Mouse (Mus musculus) forebrain, embryonic 13.5 days (tissue): ENCODE measurements at regions not wholly inside any gene's neighbourhood (a gene's known extent, or its start where the extent isn't known, plus 50 kb on each side); places are given as distances from the start of the nearest gene placed in this dataset.

Experiments used
- ATAC-seq: fragments of 200-750 bp; cut with Nextera tagmentation; 2 replicates; pipeline ENCODE4 v1.8.0; 2017
- H3K27ac ChIP-seq: fragments of 300-500 bp; sonication (generic); 2 replicates; pipeline ENCODE4 v1.5.1; 2015; ENCODE audit warnings: inconsistent platforms, mild to moderate bottlenecking, moderate library complexity
- H3K27me3 ChIP-seq: fragments of 300-500 bp; sonication (generic); 2 replicates; pipeline ENCODE4 v1.6.1; 2015; ENCODE audit warnings: mild to moderate bottlenecking, inconsistent platforms
- H3K36me3 ChIP-seq: fragments of 300-500 bp; sonication (generic); 2 replicates; pipeline ENCODE4 v1.6.1; 2015; ENCODE audit warnings: mild to moderate bottlenecking, inconsistent platforms; ENCODE audit not compliant: poor library complexity, severe bottlenecking
- H3K4me1 ChIP-seq: fragments of 300-500 bp; sonication (generic); 2 replicates; pipeline ENCODE4 v1.6.1; 2015; ENCODE audit warnings: inconsistent platforms
- H3K4me2 ChIP-seq: fragments of 300-500 bp; sonication (generic); 2 replicates; pipeline ENCODE4 v1.6.1; 2015; ENCODE audit warnings: inconsistent platforms, mild to moderate bottlenecking, moderate library complexity
- H3K4me3 ChIP-seq: fragments of 300-500 bp; sonication (generic); 2 replicates; pipeline ENCODE4 v1.5.1; 2015; ENCODE audit warnings: mild to moderate bottlenecking, inconsistent platforms
- H3K9ac ChIP-seq: fragments of 300-500 bp; sonication (generic); 2 replicates; pipeline ENCODE4 v1.6.1; 2015; ENCODE audit warnings: mild to moderate bottlenecking, inconsistent platforms
- H3K9me3 ChIP-seq: fragments of 300-500 bp; sonication (generic); replicated peaks from 2 replicates; pipeline ENCODE4 v1.6.1; 2016; ENCODE audit warnings: inconsistent platforms
- WGBS: fragments of 180-500 bp; shearing (Covaris S2); methylation state at CpG from one replicate; pipeline ENCODE4 v1.1.7; 2015; 5-methylcytosine and 5-hydroxymethylcytosine counted together

GRCm38 (mm10) chr1:120667776-120668175, 65.6 kb downstream of the En1 start:
- whole genome bisulfite sequencing = 87% methylated on average over 1 of the region's 1 CpGs
- Histone ChIP-seq H3K36me3 (no peaks in the 10 kb centered on the region), H3K27ac (no peak overlapping the region)

GRCm38 (mm10) chr1:120683532-120684245, 81.5 kb downstream of the En1 start:
- H3K36me3 ChIP-seq = no peaks in the 10 kb centered on the region
- H3K4me1 ChIP-seq = no peaks in the 10 kb centered on the region
- H3K27me3 ChIP-seq = no peaks in the 10 kb centered on the region
- H3K9me3 ChIP-seq = no peaks in the 10 kb centered on the region
- no peak overlapping the region for H3K27ac ChIP-seq
- H3K4me3 ChIP-seq = no peak overlapping the region
- 72% methylated on average over 9 of the region's 12 CpGs for WGBS
- no peak overlapping the region for H3K9ac ChIP-seq
- ATAC-seq = no peak
- no peak overlapping the region for H3K4me2 ChIP-seq

More at GRCm38 (mm10) chr1:120667776-120668175, 65.6 kb downstream of the En1 start:
- Histone ChIP-seq H3K4me1 (no peaks in the 10 kb centered on the region), H3K9me3 (no peaks in the 10 kb centered on the region), H3K9ac (no peak overlapping the region), H3K27me3 (no peaks in the 10 kb centered on the region), H3K4me2 (no peak overlapping the region), H3K4me3 (no peak overlapping the region)
- no peak for ATAC-seq

- Histone ChIP-seq H3K36me3 (no peaks in the 10 kb centered on the region), H3K9ac (no peak overlapping the region), H3K4me2 (no peak overlapping the region), H3K27ac (no peak overlapping the region), H3K9me3 (no peaks in the 10 kb centered on the region), H3K27me3 (no peaks in the 10 kb centered on the region), H3K4me1 (no peaks in the 10 kb centered on the region), H3K4me3 (no peak overlapping the region)
- 40% methylated on average over 6 of the region's 6 CpGs for WGBS
- ATAC-seq = no peak
Measured at GRCm38 (mm10) chr1:120685650-120686244, 83.5 kb downstream of the En1 start.

- H3K9me3 ChIP-seq = no peaks in the 10 kb centered on the region
- WGBS = 92% methylated on average over 2 of the region's 2 CpGs
- no peak overlapping the region for H3K27ac ChIP-seq
- no peak for ATAC-seq
- H3K27me3 ChIP-seq = no peaks in the 10 kb centered on the region
- no peak overlapping the region for H3K9ac ChIP-seq
- no peaks in the 10 kb centered on the region for H3K36me3 ChIP-seq
- H3K4me3 ChIP-seq = no peak overlapping the region
- no peak overlapping the region for H3K4me2 ChIP-seq
- no peaks in the 10 kb centered on the region for H3K4me1 ChIP-seq
Measured at GRCm38 (mm10) chr1:120691571-120691970, 89.4 kb downstream of the En1 start.

GRCm38 (mm10) chr1:120698189-120698588, 96.0 kb downstream of the En1 start:
- no peaks in the 10 kb centered on the region for H3K4me1 ChIP-seq
- H3K4me3 ChIP-seq = no peak overlapping the region
- WGBS = 74% methylated on average over 4 of the region's 4 CpGs
- no peaks in the 10 kb centered on the region for H3K27me3 ChIP-seq
- ATAC-seq = no peak
- H3K27ac ChIP-seq = no peak overlapping the region
- no peak overlapping the region for H3K9ac ChIP-seq
- H3K9me3 ChIP-seq = no peaks in the 10 kb centered on the region; the same call in 1 of the 2 replicates
- H3K36me3 ChIP-seq = no peaks in the 10 kb centered on the region
- no peak overlapping the region for H3K4me2 ChIP-seq

GRCm38 (mm10) chr1:120704201-120704600, 102.0 kb downstream of the En1 start:
- ATAC-seq = no peak
- 53% methylated on average over 5 of the region's 5 CpGs for WGBS
- H3K27me3 ChIP-seq = no peaks in the 10 kb centered on the region

GRCm38 (mm10) chr1:120706011-120706410, 103.8 kb downstream of the En1 start:
- WGBS = 66% methylated on average over 1 of the region's 1 CpGs
- H3K27ac ChIP-seq = no peak overlapping the region
- no peak overlapping the region for H3K9ac ChIP-seq
- H3K4me2 ChIP-seq = no peak overlapping the region
- no peak for ATAC-seq
- H3K4me1 ChIP-seq = no peaks in the 10 kb centered on the region
- no peaks in the 10 kb centered on the region for H3K9me3 ChIP-seq
- H3K36me3 ChIP-seq = no peaks in the 10 kb centered on the region
- H3K27me3 ChIP-seq = no peaks in the 10 kb centered on the region
- no peak overlapping the region for H3K4me3 ChIP-seq

More at GRCm38 (mm10) chr1:120704201-120704600, 102.0 kb downstream of the En1 start:
- Histone ChIP-seq H3K36me3 (no peaks in the 10 kb centered on the region), H3K4me1 (no peaks in the 10 kb centered on the region), H3K4me2 (no peak overlapping the region), H3K9me3 (no peaks in the 10 kb centered on the region), H3K9ac (no peak overlapping the region), H3K4me3 (no peak overlapping the region), H3K27ac (no peak overlapping the region)

GRCm38 (mm10) chr1:120708511-120708910, 106.3 kb downstream of the En1 start:
- Histone ChIP-seq H3K9ac (no peak overlapping the region), H3K27me3 (no peaks in the 10 kb centered on the region), H3K4me3 (no peak overlapping the region), H3K36me3 (no peaks in the 10 kb centered on the region), H3K4me1 (no peaks in the 10 kb centered on the region), H3K4me2 (no peak overlapping the region), H3K9me3 (no peaks in the 10 kb centered on the region), H3K27ac (no peak overlapping the region)
- ATAC-seq = no peak
- WGBS = 73% methylated on average over 5 of the region's 5 CpGs

GRCm38 (mm10) chr1:120715105-120715877, 113.1 kb downstream of the En1 start:
- ATAC-seq = no peak
- no peaks in the 10 kb centered on the region for H3K27me3 ChIP-seq
- H3K4me1 ChIP-seq = no peaks in the 10 kb centered on the region
- H3K27ac ChIP-seq = no peak overlapping the region
- H3K4me2 ChIP-seq = no peak overlapping the region
- H3K9ac ChIP-seq = no peak overlapping the region
- no peak overlapping the region for H3K4me3 ChIP-seq
- H3K36me3 ChIP-seq = no peaks in the 10 kb centered on the region
- no peaks in the 10 kb centered on the region for H3K9me3 ChIP-seq
- WGBS = 81% methylated on average over 9 of the region's 9 CpGs

GRCm38 (mm10) chr1:120726777-120727176, 124.6 kb downstream of the En1 start:
- 87% methylated on average over 7 of the region's 7 CpGs for WGBS
- ATAC-seq = no peak
- no peak overlapping the region for H3K9ac ChIP-seq
- H3K4me2 ChIP-seq = no peak overlapping the region
- H3K27ac ChIP-seq = no peak overlapping the region
- H3K27me3 ChIP-seq = no peaks in the 10 kb centered on the region
- H3K9me3 ChIP-seq = no peaks in the 10 kb centered on the region
- H3K4me3 ChIP-seq = no peak overlapping the region
- no peaks in the 10 kb centered on the region for H3K4me1 ChIP-seq
- H3K36me3 ChIP-seq = no peaks in the 10 kb centered on the region

- no peak overlapping the region for H3K4me2 ChIP-seq
- H3K9ac ChIP-seq = no peak overlapping the region
- H3K27ac ChIP-seq = no peak overlapping the region
- no peaks in the 10 kb centered on the region for H3K4me1 ChIP-seq
- H3K9me3 ChIP-seq = no peaks in the 10 kb centered on the region
- no peaks in the 10 kb centered on the region for H3K36me3 ChIP-seq
- ATAC-seq = no peak
- H3K4me3 ChIP-seq = no peak overlapping the region
- 81% methylated on average over 8 of the region's 8 CpGs for WGBS
- H3K27me3 ChIP-seq = no peaks in the 10 kb centered on the region
Measured at GRCm38 (mm10) chr1:120727427-120727826, 125.2 kb downstream of the En1 start.

GRCm38 (mm10) chr1:120732003-120732402, 129.8 kb downstream of the En1 start:
- Histone ChIP-seq H3K27me3 (no peaks in the 10 kb centered on the region), H3K4me3 (no peak overlapping the region), H3K36me3 (no peaks in the 10 kb centered on the region), H3K9me3 (no peaks in the 10 kb centered on the region), H3K9ac (no peak overlapping the region), H3K4me1 (no peaks in the 10 kb centered on the region), H3K4me2 (no peak overlapping the region), H3K27ac (no peak overlapping the region)
- WGBS = 52% methylated on average over 1 of the region's 1 CpGs
- no peak for ATAC-seq
